Mouse (Mus musculus) C2C12 (cell line): ENCODE measurements around the gene Necab2. TPM values are rescaled to one million over a fixed set of nuclear protein-coding genes. Genes with fewer than 3 reads are reported as not detected.

Source experiments
- H3K27me3 ChIP-seq: one replicate; pipeline ENCODE4 v1.6.1; 2011; ENCODE audit not compliant: control insufficient read depth, insufficient read depth, insufficient read length
- H3K36me3 ChIP-seq: one replicate; pipeline ENCODE4 v1.6.1; 2011; ENCODE audit not compliant: control insufficient read depth, insufficient read depth
- H3K4me3 ChIP-seq: one replicate; pipeline ENCODE4 v1.5.1; 2011; ENCODE audit warnings: mild to moderate bottlenecking, control low read depth; ENCODE audit not compliant: poor library complexity, insufficient read depth, severe bottlenecking
- H3K79me2 ChIP-seq: one replicate; pipeline ENCODE4 v1.6.1; 2011; ENCODE audit not compliant: control insufficient read depth, insufficient read depth
- H3K79me3 ChIP-seq: one replicate; pipeline ENCODE4 v1.6.1; 2011; ENCODE audit warnings: low read depth, control low read depth
- H3ac ChIP-seq: one replicate; pipeline ENCODE3; 2011; ENCODE audit warnings: low read depth; ENCODE audit not compliant: control insufficient read depth, insufficient read length
- CEBPB ChIP-seq: IDR thresholded peaks from one replicate; pipeline ENCODE4 v1.6.1; 2011; ENCODE audit warnings: low read depth, mild to moderate bottlenecking, control low read depth, moderate library complexity
- CTCF ChIP-seq: IDR thresholded peaks from one replicate; pipeline ENCODE4 v1.5.1; 2011; ENCODE audit not compliant: control insufficient read depth, insufficient read depth, insufficient read length
- FOSL1 ChIP-seq: IDR thresholded peaks from one replicate; pipeline ENCODE4 v1.8.0; 2011; ENCODE audit warnings: mild to moderate bottlenecking, low read length; ENCODE audit not compliant: poor library complexity, insufficient read depth, severe bottlenecking
- MAX ChIP-seq: IDR thresholded peaks from one replicate; pipeline ENCODE4 v1.6.1; 2011; ENCODE audit warnings: mild to moderate bottlenecking, control low read depth
- MYOD1 ChIP-seq: IDR thresholded peaks from one replicate; pipeline ENCODE4 v1.6.1; 2011; ENCODE audit warnings: low read depth; ENCODE audit not compliant: control insufficient read depth, insufficient read length
- MYOG ChIP-seq: IDR thresholded peaks from one replicate; pipeline ENCODE4 v1.6.1; 2011; ENCODE audit not compliant: control insufficient read depth, insufficient read length; ENCODE audit errors: extremely low read depth
- USF1 ChIP-seq: IDR thresholded peaks from one replicate; pipeline ENCODE4 v1.6.1; 2011; ENCODE audit warnings: low read depth, mild to moderate bottlenecking, control low read depth, moderate library complexity
- polyA plus RNA-seq: library from polyadenylated mRNA; unstranded; fragments of >200 nt; fragmentation: generic; extraction: Trizol; gene quantifications from one replicate; pipeline ENCODE4 v1.2.1, GENCODE M21; 2012; ENCODE audit warnings: missing spikeins

Gene Necab2
- polyA plus RNA-seq, 1 experiment = not detected

- Histone ChIP-seq H3K79me3 (peaks cover 26% of the 10 kb centered on the region), H3K4me3 (no peak overlapping the region), H3K27me3 (no peaks in the 10 kb centered on the region), H3K36me3 (peaks cover 4% of the 10 kb centered on the region), H3K79me2 (peaks cover 35% of the 10 kb centered on the region), H3ac (no peak overlapping the region)
- no peak for TF ChIP-seq MYOD1
- TF ChIP-seq CEBPB = no peak
- no peak for TF ChIP-seq MYOG
- TF ChIP-seq MAX = no peak
- no peak for TF ChIP-seq CTCF
- no peak for TF ChIP-seq USF1
- TF ChIP-seq FOSL1 = no peak
Measured at GRCm38 (mm10) chr8:119435527-119435926, 11.0 kb upstream of the Necab2 start.

GRCm38 (mm10) chr8:119436331-119436730 is 10.2 kb upstream of the Necab2 start:
- Histone ChIP-seq H3K27me3 (no peaks in the 10 kb centered on the region), H3K79me3 (peaks cover 26% of the 10 kb centered on the region), H3ac (no peak overlapping the region), H3K4me3 (no peak overlapping the region), H3K79me2 (peaks cover 43% of the 10 kb centered on the region), H3K36me3 (peaks cover 10% of the 10 kb centered on the region)
- TF ChIP-seq MYOG (no peak), MYOD1 (no peak), FOSL1 (no peak), MAX (no peak), USF1 (no peak), CEBPB (no peak), CTCF (no peak)

- TF ChIP-seq FOSL1 (peak; percentile 4), MYOD1 (no peak)
- Histone ChIP-seq H3K36me3 (peaks cover 16% of the 10 kb centered on the region), H3K79me3 (peaks cover 26% of the 10 kb centered on the region), H3K79me2 (peaks cover 49% of the 10 kb centered on the region), H3K27me3 (no peaks in the 10 kb centered on the region), H3K4me3 (peak overlapping the region; percentile 66), H3ac (peak overlapping the region; percentile 85)
Measured at GRCm38 (mm10) chr8:119436933-119437332, 9.6 kb upstream of the Necab2 start.

- H3K36me3 ChIP-seq = peaks cover 22% of the 10 kb centered on the region
- H3K27me3 ChIP-seq = no peaks in the 10 kb centered on the region
- H3K4me3 ChIP-seq = peak overlapping the region; percentile 66
- H3ac ChIP-seq = peak overlapping the region; percentile 85
- H3K79me2 ChIP-seq = peaks cover 49% of the 10 kb centered on the region
- TF ChIP-seq MYOD1 (no peak), MAX (peak; percentile 6), USF1 (no peak), FOSL1 (no peak), CTCF (no peak), MYOG (no peak), CEBPB (no peak)
- peaks cover 26% of the 10 kb centered on the region for H3K79me3 ChIP-seq
Measured at GRCm38 (mm10) chr8:119437506-119437905, 9.0 kb upstream of the Necab2 start.

- Histone ChIP-seq H3K4me3 (peak overlapping the region; percentile 16), H3K27me3 (no peaks in the 10 kb centered on the region), H3K36me3 (peaks cover 35% of the 10 kb centered on the region), H3ac (no peak overlapping the region), H3K79me3 (peaks cover 26% of the 10 kb centered on the region), H3K79me2 (peaks cover 49% of the 10 kb centered on the region)
- TF ChIP-seq CEBPB (no peak), MYOG (no peak), MYOD1 (no peak), FOSL1 (no peak)
Measured at GRCm38 (mm10) chr8:119438876-119439275, 7.6 kb upstream of the Necab2 start.

GRCm38 (mm10) chr8:119439424-119439823 is 7.1 kb upstream of the Necab2 start:
- H3K79me3 ChIP-seq = peaks cover 26% of the 10 kb centered on the region
- peaks cover 40% of the 10 kb centered on the region for H3K36me3 ChIP-seq
- H3K4me3 ChIP-seq = peak overlapping the region; percentile 2
- no peaks in the 10 kb centered on the region for H3K27me3 ChIP-seq
- TF ChIP-seq USF1 (no peak), MAX (no peak), FOSL1 (no peak), CEBPB (no peak), CTCF (no peak), MYOD1 (no peak), MYOG (no peak)
- peak overlapping the region; percentile 9 for H3ac ChIP-seq
- peaks cover 49% of the 10 kb centered on the region for H3K79me2 ChIP-seq

GRCm38 (mm10) chr8:119439893-119440249 is 6.6 kb upstream of the Necab2 start:
- H3K4me3 ChIP-seq = no peak overlapping the region

More at GRCm38 (mm10) chr8:119439893-119440249, 6.6 kb upstream of the Necab2 start:
- H3K79me3 ChIP-seq = peaks cover 26% of the 10 kb centered on the region
- peaks cover 45% of the 10 kb centered on the region for H3K36me3 ChIP-seq
- H3K27me3 ChIP-seq = no peaks in the 10 kb centered on the region
- peaks cover 49% of the 10 kb centered on the region for H3K79me2 ChIP-seq
- H3ac ChIP-seq = no peak overlapping the region
- TF ChIP-seq MYOG = no peak
- peak; percentile 79 for TF ChIP-seq MYOD1
